Mouse (Mus musculus): Measurements from ENCODE around the gene Aqr. TPM values are rescaled to one million over a fixed set of nuclear protein-coding genes. Genes with fewer than 3 reads are reported as not detected.

Aqr gene
- polyA plus RNA-seq, 1 experiment = 15.2 TPM

GRCm38 (mm10) chr2:114093577-114093976, 93.2 kb downstream of the Aqr start:
- Histone ChIP-seq H3K27me3 (ENCODE audit: control insufficient read depth, insufficient read depth, insufficient read length) (no peaks in the 10 kb centered on the region), H3K79me2 (ENCODE audit: control insufficient read depth, insufficient read depth) (no peaks in the 10 kb centered on the region), H3K36me3 (ENCODE audit: control insufficient read depth, insufficient read depth) (peaks cover 9% of the 10 kb centered on the region), H3ac (ENCODE audit: control insufficient read depth, insufficient read length, low read depth) (no peak overlapping the region), H3K79me3 (ENCODE audit: low read depth) (no peaks in the 10 kb centered on the region), H3K4me3 (ENCODE audit: insufficient read depth, poor library complexity, severe bottlenecking) (no peak overlapping the region)
- TF ChIP-seq FOSL1 (IDR thresholded peaks at IDR 0.05; ENCODE audit: insufficient read depth, low read length, poor library complexity, severe bottlenecking) (no peak), MYOD1 (IDR thresholded peaks at IDR 0.05; ENCODE audit: control insufficient read depth, insufficient read length, low read depth) (no peak), USF1 (IDR thresholded peaks at IDR 0.05; ENCODE audit: low read depth) (no peak), CEBPB (IDR thresholded peaks at IDR 0.05; ENCODE audit: low read depth) (no peak)

GRCm38 (mm10) chr2:114089862-114090261, 97.0 kb downstream of the Aqr start:
- Histone ChIP-seq H3K79me3 (ENCODE audit: low read depth) (no peaks in the 10 kb centered on the region), H3K27me3 (ENCODE audit: control insufficient read depth, insufficient read depth, insufficient read length) (no peaks in the 10 kb centered on the region), H3K4me3 (ENCODE audit: insufficient read depth, poor library complexity, severe bottlenecking) (no peak overlapping the region), H3K36me3 (ENCODE audit: control insufficient read depth, insufficient read depth) (no peaks in the 10 kb centered on the region), H3K79me2 (ENCODE audit: control insufficient read depth, insufficient read depth) (no peaks in the 10 kb centered on the region), H3ac (ENCODE audit: control insufficient read depth, insufficient read length, low read depth) (no peak overlapping the region)
- TF ChIP-seq CTCF (IDR thresholded peaks at IDR 0.05; ENCODE audit: control insufficient read depth, insufficient read depth, insufficient read length) (no peak), FOSL1 (IDR thresholded peaks at IDR 0.05; ENCODE audit: insufficient read depth, low read length, poor library complexity, severe bottlenecking) (no peak), USF1 (IDR thresholded peaks at IDR 0.05; ENCODE audit: low read depth) (no peak), MAX (IDR thresholded peaks at IDR 0.05) (no peak), MYOG (IDR thresholded peaks at IDR 0.05; ENCODE audit: control insufficient read depth, extremely low read depth, insufficient read length) (no peak), MYOD1 (IDR thresholded peaks at IDR 0.05; ENCODE audit: control insufficient read depth, insufficient read length, low read depth) (no peak), CEBPB (IDR thresholded peaks at IDR 0.05; ENCODE audit: low read depth) (no peak)

GRCm38 (mm10) chr2:114087271-114087670, 99.6 kb downstream of the Aqr start:
- Histone ChIP-seq H3K36me3 (ENCODE audit: control insufficient read depth, insufficient read depth) (no peaks in the 10 kb centered on the region), H3K27me3 (ENCODE audit: control insufficient read depth, insufficient read depth, insufficient read length) (no peaks in the 10 kb centered on the region), H3K79me3 (ENCODE audit: low read depth) (no peaks in the 10 kb centered on the region), H3K4me3 (ENCODE audit: insufficient read depth, poor library complexity, severe bottlenecking) (no peak overlapping the region), H3ac (ENCODE audit: control insufficient read depth, insufficient read length, low read depth) (no peak overlapping the region), H3K79me2 (ENCODE audit: control insufficient read depth, insufficient read depth) (no peaks in the 10 kb centered on the region)
- peak; percentile 29 for TF ChIP-seq FOSL1 (IDR thresholded peaks at IDR 0.05; ENCODE audit: insufficient read depth, low read length, poor library complexity, severe bottlenecking)
- no peak for TF ChIP-seq USF1 (IDR thresholded peaks at IDR 0.05; ENCODE audit: low read depth)
- TF ChIP-seq CEBPB (IDR thresholded peaks at IDR 0.05; ENCODE audit: low read depth) = no peak
- TF ChIP-seq MAX (IDR thresholded peaks at IDR 0.05) = no peak
- TF ChIP-seq MYOD1 (IDR thresholded peaks at IDR 0.05; ENCODE audit: control insufficient read depth, insufficient read length, low read depth) = peak; percentile 60
- TF ChIP-seq MYOG (IDR thresholded peaks at IDR 0.05; ENCODE audit: control insufficient read depth, extremely low read depth, insufficient read length) = no peak

GRCm38 (mm10) chr2:114071876-114072275, 114.9 kb downstream of the Aqr start:
- TF ChIP-seq CEBPB (IDR thresholded peaks at IDR 0.05; ENCODE audit: low read depth) (no peak), MAX (IDR thresholded peaks at IDR 0.05) (no peak), FOSL1 (IDR thresholded peaks at IDR 0.05; ENCODE audit: insufficient read depth, low read length, poor library complexity, severe bottlenecking) (no peak), MYOG (IDR thresholded peaks at IDR 0.05; ENCODE audit: control insufficient read depth, extremely low read depth, insufficient read length) (no peak), USF1 (IDR thresholded peaks at IDR 0.05; ENCODE audit: low read depth) (no peak), CTCF (IDR thresholded peaks at IDR 0.05; ENCODE audit: control insufficient read depth, insufficient read depth, insufficient read length) (no peak), MYOD1 (IDR thresholded peaks at IDR 0.05; ENCODE audit: control insufficient read depth, insufficient read length, low read depth) (no peak)
- Histone ChIP-seq H3ac (ENCODE audit: control insufficient read depth, insufficient read length, low read depth) (no peak overlapping the region), H3K79me3 (ENCODE audit: low read depth) (no peaks in the 10 kb centered on the region), H3K79me2 (ENCODE audit: control insufficient read depth, insufficient read depth) (no peaks in the 10 kb centered on the region), H3K27me3 (ENCODE audit: control insufficient read depth, insufficient read depth, insufficient read length) (peaks cover 7% of the 10 kb centered on the region), H3K4me3 (ENCODE audit: insufficient read depth, poor library complexity, severe bottlenecking) (no peak overlapping the region), H3K36me3 (ENCODE audit: control insufficient read depth, insufficient read depth) (no peaks in the 10 kb centered on the region)

- TF ChIP-seq CTCF (IDR thresholded peaks at IDR 0.05; ENCODE audit: control insufficient read depth, insufficient read depth, insufficient read length) (no peak), USF1 (IDR thresholded peaks at IDR 0.05; ENCODE audit: low read depth) (no peak), MYOG (IDR thresholded peaks at IDR 0.05; ENCODE audit: control insufficient read depth, extremely low read depth, insufficient read length) (no peak), CEBPB (IDR thresholded peaks at IDR 0.05; ENCODE audit: low read depth) (no peak), MYOD1 (IDR thresholded peaks at IDR 0.05; ENCODE audit: control insufficient read depth, insufficient read length, low read depth) (no peak), MAX (IDR thresholded peaks at IDR 0.05) (no peak), FOSL1 (IDR thresholded peaks at IDR 0.05; ENCODE audit: insufficient read depth, low read length, poor library complexity, severe bottlenecking) (no peak)
Measured at GRCm38 (mm10) chr2:114066226-114066625, 120.6 kb downstream of the Aqr start.

GRCm38 (mm10) chr2:114064004-114064403, 122.8 kb downstream of the Aqr start:
- no peaks in the 10 kb centered on the region for H3K79me2 ChIP-seq (ENCODE audit: control insufficient read depth, insufficient read depth)
- no peaks in the 10 kb centered on the region for H3K36me3 ChIP-seq (ENCODE audit: control insufficient read depth, insufficient read depth)
- H3ac ChIP-seq (ENCODE audit: control insufficient read depth, insufficient read length, low read depth) = no peak overlapping the region
- no peak for TF ChIP-seq CEBPB (IDR thresholded peaks at IDR 0.05; ENCODE audit: low read depth)
- H3K79me3 ChIP-seq (ENCODE audit: low read depth) = no peaks in the 10 kb centered on the region
- H3K4me3 ChIP-seq (ENCODE audit: insufficient read depth, poor library complexity, severe bottlenecking) = no peak overlapping the region
- H3K27me3 ChIP-seq (ENCODE audit: control insufficient read depth, insufficient read depth, insufficient read length) = peaks cover 7% of the 10 kb centered on the region

More at GRCm38 (mm10) chr2:114066226-114066625, 120.6 kb downstream of the Aqr start:
- H3ac ChIP-seq (ENCODE audit: control insufficient read depth, insufficient read length, low read depth) = no peak overlapping the region
- H3K79me3 ChIP-seq (ENCODE audit: low read depth) = no peaks in the 10 kb centered on the region
- H3K79me2 ChIP-seq (ENCODE audit: control insufficient read depth, insufficient read depth) = no peaks in the 10 kb centered on the region
- no peaks in the 10 kb centered on the region for H3K36me3 ChIP-seq (ENCODE audit: control insufficient read depth, insufficient read depth)
- H3K27me3 ChIP-seq (ENCODE audit: control insufficient read depth, insufficient read depth, insufficient read length) = peaks cover 7% of the 10 kb centered on the region
- H3K4me3 ChIP-seq (ENCODE audit: insufficient read depth, poor library complexity, severe bottlenecking) = no peak overlapping the region

Data from C2C12 (cell line).